Mouse (Mus musculus) CH12F3 (cell line): ENCODE measurements at regions not wholly inside any gene's neighbourhood (a gene's known extent, or its start where the extent isn't known, plus 50 kb on each side); places are given as distances from the start of the nearest gene placed in this dataset.

Source experiments
- in situ Hi-C: fragments of 300-500 bp; cut with MboI; formaldehyde crosslinking; loops from 2 replicates; pipeline ENCODE4 v1.14.3; 2020; ENCODE audit warnings: low sequenced_read_pairs

DNA sequence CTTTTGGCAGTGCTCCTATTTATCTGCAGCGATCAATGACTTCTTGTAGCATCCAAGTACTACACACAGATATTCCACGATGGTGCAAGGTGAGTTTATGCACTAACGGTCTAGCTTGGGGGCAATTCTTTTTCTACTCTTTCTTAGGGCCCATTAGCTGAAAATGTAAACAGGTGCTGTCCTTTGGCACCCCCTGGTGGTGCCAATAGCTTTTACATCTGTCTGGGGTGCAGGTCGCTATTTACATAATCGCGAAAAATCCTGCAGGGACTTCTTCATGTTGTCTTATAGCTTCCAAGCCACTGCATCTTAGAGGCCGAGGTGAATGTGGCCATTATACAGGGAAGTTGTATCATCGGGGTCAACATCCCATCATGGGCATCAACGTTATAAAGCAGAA lies 175.9 kb downstream of the Rps12 start:
- in situ Hi-C loops: loop anchor here (25.0 kb wide), 1 partner anchor 474 kb away; no protein-coding TSS in a partner anchor

DNA sequence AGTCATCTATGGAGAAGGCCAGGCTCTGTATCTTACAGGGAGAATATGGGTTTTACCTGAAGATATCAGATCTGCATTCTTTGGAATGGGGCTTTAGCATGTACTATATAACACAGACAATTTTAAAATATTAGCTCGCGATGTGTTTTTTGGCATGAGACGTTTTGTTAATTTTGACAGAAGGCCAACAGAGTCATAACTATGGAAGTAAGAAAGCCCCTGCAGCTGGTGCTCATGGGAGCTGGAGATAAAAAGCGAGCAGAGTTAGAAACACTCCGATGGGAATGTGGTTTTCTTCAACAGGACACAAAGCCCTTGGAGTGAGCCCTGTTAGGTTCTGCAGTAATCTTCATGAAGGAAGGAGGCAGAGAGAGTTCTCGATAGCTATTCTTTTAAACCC lies 176.6 kb downstream of the Rps12 start:
- in situ Hi-C loops: loop anchor here (25.0 kb wide), 1 partner anchor 473 kb away; no protein-coding TSS in a partner anchor

GRCm38 (mm10) chr10:23610046-23610445 lies 177.0 kb downstream of the Rps12 start:
- in situ Hi-C loops: loop anchor here (25.0 kb wide), 1 partner anchor 473 kb away; no protein-coding TSS in a partner anchor

DNA sequence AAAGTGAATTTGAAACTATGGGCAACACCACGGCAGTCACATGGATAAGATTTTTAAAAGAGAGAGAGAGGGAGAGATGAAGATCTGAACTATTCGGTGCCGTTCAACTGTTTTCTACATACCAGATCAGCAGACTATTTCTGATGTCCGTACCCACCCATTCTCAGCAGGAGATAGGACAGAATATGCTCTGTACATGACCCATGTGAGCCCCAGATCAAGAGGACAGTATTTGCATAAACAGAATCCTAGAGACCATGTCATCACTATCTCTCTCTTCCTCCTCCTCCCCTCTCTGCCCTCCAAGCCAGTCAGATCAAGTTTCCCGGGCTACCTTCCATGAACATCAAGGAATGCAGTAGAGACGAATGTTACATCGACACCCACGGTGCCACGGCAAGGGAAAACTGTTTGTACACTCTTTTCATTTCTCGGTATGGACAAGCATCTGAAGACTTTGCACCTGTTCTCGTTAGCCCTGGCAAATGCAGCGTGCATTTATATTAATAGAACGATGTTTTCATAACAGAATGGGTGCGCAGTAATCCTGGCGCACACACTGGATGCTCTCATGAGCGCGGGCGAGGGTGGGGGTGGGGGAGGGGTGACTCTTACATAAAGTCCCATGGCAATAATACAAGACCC lies 177.7 kb downstream of the Rps12 start:
- in situ Hi-C loops: loop anchor here (25.0 kb wide), 1 partner anchor 472 kb away; no protein-coding TSS in a partner anchor

GRCm38 (mm10) chr10:23600701-23601100 lies 186.4 kb downstream of the Rps12 start:
- in situ Hi-C loops: loop anchor here (25.0 kb wide), 1 partner anchor 463 kb away; no protein-coding TSS in a partner anchor

DNA sequence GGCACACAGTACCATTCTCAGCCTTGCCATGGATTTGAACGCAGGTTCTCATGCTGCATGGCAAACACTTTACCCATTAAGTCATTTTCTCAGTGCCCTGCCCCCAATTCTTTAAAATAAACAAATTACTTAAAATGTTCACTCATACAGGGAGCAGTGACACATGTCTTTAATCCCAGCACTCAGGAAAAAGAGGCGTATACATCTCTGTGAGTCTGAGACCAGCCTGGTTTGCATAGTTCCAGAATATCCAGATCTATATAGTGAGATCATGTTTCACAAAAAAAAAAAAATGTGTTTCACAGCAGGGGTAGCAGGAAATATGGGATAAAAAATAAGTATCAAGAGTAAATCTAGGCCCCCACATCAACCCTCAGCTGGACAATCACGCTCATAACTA lies 191.5 kb downstream of the Rps12 start:
- in situ Hi-C loops: no loop called here

DNA sequence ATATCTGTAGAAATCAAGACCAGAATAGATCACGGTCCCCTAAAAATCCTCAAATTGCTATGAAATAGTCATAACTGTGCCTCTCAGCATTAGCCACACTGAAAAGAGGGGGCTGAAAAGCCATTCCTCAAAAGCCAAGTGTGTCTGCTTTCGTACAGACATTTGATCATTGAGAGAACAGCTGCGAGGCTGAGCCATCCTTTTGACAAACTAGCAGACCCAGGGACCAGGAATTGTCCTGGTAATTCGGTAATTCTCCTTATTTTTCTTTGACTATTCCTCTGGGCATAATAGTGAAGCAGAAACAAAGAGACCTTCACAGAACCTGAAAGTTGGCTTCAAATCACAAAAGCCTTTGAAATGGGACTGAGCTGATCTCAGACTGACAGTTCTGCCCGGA lies 206.8 kb downstream of the Rps12 start:
- in situ Hi-C loops: no loop called here

- in situ Hi-C loops: no loop called here
Observed at GRCm38 (mm10) chr10:23571013-23571412, 216.1 kb downstream of the Rps12 start.

- in situ Hi-C loops: no loop called here
Observed at GRCm38 (mm10) chr10:23569386-23569785, 217.7 kb downstream of the Rps12 start.

DNA sequence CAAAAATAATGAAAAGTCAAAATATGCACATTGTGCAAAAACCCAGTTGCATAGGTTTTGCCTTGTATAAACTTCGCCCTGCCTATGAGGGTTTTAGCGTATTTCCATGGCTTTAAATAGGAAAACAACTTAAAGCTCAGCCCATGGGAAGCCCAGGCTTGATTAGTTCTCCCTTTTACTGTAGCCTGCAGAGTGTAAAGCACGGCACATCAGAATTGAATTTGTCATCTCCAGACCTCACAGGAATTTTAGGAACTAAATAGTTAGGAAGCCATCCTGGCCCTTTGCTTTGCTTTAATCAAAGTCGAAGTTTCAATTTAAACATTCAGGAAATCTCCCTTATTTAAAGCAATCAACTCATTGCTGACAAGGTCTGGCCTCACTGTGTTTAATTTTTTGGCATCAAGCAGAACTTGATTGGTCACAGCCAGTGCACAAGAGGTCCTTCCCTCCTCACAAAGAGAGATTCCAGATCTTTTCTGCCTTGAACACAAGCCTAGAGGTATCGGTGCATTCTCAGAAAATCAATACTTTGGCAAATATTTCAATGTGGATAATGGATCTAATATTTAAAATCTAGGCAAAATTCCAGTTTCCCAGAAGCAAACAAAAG lies 211.8 kb upstream of the Eya4 start:
- in situ Hi-C loops: no loop called here

- in situ Hi-C loops: no loop called here
Observed at GRCm38 (mm10) chr10:23559980-23560658, 209.5 kb upstream of the Eya4 start.

- in situ Hi-C loops: no loop called here
Observed at GRCm38 (mm10) chr10:23557828-23558227, 207.2 kb upstream of the Eya4 start.

DNA sequence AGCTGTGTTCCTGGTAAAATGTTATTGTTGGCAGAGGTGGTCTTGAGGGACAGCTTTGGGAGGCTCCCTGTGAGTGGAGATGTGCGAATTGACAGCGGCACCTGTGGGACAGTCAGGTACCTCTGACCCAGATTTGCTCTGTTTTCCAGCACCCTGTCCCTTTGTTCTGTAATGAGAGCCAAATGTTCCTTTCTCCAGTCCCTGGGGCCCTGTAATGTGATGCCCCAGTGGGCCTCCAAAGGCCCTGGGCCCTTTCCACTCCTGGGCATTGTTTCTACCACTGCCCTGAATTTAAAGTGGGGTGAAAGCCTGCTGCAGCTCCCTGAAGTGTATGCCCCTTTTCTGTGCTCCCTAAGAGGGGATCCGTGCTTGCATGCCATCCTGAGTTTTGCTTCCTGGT lies 198.6 kb upstream of the Eya4 start:
- in situ Hi-C loops: no loop called here

DNA sequence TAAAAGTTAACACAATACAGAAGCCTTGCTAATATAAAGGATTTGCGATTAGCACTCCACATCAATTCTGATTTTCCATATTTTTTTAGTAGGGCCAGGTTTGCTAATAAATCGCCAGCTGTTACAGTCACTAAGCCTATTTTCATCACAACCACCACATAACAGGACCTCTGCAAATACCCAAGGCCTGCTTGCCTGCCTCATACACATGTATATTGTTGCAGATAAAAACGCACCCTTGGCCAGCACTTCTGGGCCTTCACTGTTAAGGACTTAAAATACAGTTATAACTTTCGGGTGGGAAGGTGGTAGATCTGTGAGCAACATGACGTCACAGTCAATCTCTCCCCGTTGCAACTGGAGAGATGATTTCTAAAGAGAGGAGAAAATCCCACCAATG lies 197.7 kb upstream of the Eya4 start:
- in situ Hi-C loops: no loop called here

- in situ Hi-C loops: no loop called here
Observed at GRCm38 (mm10) chr10:23542712-23543111, 192.1 kb upstream of the Eya4 start.

- in situ Hi-C loops: no loop called here
Observed at GRCm38 (mm10) chr10:23541914-23542313, 191.3 kb upstream of the Eya4 start.

DNA sequence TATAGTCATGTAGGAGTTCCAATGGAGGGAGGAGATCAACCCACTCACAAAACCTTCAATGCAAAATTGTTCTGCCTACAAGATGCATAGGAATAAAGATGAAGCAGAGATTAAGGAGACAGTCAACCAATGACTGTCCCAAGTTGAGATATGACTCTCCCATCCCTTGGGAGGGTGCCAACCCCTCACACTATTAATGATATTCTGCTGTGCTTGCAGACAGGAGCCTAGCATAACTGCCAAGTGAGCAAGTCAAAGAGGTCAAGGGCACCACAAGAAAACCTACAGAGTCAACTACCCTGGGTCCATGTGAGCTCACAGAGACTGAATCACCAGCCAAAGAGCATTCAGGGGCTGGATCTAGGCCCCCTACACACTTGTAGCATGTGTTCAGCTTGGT lies 184.1 kb upstream of the Eya4 start:
- in situ Hi-C loops: no loop called here

- in situ Hi-C loops: no loop called here
Observed at GRCm38 (mm10) chr10:23531964-23532758, 181.6 kb upstream of the Eya4 start.

DNA sequence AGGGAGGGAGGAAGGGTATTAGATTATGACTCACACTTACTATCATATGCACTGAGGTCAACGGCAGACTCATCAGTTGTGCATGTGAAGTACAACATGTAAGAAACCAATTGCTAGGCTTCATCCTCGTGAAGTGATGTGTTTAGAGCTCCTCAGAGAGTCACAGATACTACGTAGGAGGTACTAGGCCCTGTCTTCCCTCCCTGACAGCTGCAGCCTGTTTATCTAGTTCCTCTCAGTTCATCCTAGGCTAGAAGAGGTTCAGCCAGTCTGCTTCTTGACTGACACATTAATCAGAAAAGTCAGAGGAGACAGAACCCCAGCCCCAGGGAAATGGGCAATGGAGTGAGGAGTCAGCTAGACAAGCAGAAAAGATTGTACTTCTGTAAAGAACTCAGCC lies 180.1 kb upstream of the Eya4 start:
- in situ Hi-C loops: no loop called here

GRCm38 (mm10) chr10:23526796-23527195 lies 176.2 kb upstream of the Eya4 start:
- in situ Hi-C loops: no loop called here

- in situ Hi-C loops: no loop called here
Observed at GRCm38 (mm10) chr10:23522664-23523063, 172.1 kb upstream of the Eya4 start.
